Mouse (Mus musculus) CD4-positive helper T cell, adult 2 months (primary cell): ENCODE results near the gene Cog5.

Experiments used
- DNase-seq: peaks from one replicate; pipeline ENCODE4 v3.0.0-alpha.2; 2012; ENCODE audit warnings: low read depth, missing footprints, low spot score

The Cog5 gene

DNA sequence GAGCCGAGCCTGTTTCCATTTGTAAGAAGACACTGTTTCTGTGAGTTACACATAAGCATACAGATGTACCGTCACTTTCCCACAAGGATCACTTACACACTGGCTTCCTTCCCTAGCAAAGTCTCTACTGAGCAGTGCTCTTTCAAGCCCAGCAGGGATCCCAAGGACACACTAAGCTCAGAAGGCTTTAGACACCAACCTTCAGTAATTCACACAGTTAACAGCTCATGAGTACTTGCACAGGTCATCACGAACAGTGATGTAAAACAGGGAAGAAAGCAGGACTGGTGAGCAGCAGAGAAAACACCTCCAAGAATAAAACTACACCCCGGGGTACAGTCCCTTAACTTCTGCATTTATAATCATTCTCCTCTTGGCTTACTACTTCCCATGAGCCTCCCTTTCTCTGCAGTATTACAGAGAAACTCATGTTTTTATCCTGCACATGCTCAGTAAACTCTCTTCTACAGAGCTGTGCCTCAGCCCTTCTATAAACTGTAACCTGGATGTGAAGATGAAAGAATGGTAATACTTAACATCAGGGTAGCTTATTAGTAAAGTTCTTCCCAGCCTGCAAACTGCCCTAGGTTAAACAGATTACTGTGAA is 283.8 kb downstream of the Cog5 start:
- no peak for DNase-seq

DNA sequence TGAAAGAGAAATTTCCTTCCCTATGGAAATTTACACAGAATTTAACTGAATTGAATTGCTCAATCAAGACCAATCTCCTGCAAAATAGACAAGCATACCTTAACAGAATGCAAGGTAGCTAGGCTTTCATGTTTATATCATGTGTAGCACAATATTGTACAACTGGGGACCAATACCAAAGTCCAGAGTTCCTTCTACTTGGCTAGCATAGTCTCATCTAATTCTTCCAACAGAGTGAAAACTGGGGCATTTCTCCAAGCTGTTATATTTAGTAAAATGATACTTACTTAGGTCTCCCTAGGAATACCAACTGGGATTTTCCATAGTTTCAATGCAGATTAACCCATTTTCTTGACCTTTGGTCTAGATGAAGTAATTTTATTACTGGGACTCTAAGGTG is 284.4 kb downstream of the Cog5 start:
- no peak for DNase-seq

DNA sequence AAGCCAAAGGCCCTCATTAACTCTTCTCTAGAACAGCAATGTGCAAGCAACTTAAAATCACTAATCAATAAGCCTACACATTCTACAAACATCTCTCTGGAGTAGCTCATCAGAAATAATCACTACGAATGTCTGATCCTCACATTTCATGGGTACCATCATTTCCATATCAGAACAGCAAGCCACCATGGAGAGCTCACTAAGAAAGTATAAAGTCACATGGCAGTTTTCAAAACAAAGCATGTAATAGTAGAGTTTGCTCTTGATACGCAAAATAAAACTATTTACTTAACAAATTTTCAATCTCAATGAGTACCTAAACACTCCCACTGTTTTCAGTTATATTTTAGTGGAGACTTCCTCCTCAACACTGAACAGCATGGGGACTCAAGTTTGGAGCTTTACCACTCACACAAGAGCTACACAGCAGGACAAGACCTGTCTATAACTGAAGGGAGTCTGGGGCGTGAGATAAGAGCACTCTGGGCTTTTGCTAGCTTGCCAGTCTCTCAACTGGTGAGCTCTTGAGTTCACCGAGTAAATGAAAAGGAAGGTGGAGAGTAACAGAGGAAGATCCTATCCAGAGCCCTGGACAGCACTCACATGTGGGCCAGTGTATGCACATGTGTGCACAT is 288.5 kb downstream of the Cog5 start:
- no peak for DNase-seq

DNA sequence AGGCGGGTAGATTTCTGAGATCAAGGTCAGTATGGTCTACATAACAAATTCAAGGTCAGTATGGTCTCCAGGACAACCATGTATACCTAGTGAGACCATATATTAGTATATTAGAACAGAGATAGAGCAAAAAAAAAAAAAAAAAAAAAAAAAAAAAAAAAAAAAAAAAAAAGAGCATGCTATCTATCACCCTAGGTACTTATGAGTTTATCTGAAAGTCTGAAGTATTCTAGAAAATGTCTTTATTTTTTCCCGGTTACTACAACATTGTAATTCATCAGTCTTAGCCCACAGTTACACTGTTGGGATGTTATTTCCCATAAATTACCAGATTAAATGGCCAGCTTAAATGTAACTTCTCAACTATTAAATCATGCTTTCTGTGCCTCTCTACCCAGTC is 289.7 kb downstream of the Cog5 start:
- DNase-seq = no peak

DNA sequence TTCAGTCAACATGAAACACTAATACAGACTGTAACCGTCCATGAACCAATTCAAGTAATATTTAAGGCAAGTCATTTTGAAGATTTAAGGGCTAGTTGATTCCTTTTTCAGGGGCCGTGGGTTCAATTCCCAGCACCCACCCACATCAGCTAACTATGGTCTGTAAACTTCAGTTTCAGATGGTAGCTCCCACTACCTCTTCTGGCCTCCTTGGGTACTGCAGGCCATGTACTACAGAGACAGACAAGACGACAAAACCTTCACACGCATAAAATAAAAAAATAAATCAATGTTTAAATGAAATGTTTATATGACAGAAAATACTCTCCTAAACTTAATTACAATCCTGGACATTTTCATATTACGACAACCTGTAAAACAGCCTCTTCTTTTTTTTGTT is 292.8 kb downstream of the Cog5 start:
- peak; percentile 69 for DNase-seq

DNA sequence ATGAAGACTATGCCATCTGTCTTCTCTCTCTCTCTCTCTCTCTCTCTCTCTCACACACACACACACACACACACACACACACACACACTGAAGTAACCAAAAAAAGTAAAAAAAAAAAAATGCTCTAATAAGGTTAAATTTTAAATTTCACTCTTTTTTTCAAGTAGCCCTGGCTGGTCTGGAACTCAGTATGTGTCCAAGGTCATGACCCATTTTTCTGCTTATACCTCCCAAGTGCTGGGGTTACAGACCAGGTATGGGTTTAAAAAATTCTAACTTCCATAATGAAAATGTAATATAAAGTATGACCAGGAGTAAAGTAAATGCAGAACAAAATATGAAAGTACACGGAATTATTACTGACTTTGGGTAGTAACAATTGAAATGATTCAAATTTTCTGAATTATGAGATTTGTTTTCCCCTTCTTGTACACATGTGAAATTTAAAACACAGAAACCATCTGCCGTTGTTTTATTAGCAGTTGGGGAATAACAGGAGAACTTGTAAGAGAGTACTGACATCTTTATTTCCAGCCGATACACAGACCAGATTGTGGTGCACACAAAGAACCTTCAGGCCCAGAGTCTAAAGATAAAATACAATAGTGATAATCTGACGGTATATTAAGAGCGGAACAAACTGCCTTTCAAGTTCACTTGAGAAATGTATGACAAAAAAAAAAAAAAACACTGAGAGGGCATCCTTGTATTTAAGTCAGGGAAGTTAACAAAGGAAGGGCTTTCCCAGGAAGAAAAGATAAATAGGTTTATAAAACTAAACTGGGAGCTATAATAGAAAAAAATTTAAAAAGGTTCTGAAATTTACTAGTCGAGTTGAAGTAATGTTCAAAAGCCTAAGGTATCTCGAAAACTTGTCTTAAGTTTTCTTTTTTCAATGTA is 293.7 kb downstream of the Cog5 start:
- no peak for DNase-seq

DNA sequence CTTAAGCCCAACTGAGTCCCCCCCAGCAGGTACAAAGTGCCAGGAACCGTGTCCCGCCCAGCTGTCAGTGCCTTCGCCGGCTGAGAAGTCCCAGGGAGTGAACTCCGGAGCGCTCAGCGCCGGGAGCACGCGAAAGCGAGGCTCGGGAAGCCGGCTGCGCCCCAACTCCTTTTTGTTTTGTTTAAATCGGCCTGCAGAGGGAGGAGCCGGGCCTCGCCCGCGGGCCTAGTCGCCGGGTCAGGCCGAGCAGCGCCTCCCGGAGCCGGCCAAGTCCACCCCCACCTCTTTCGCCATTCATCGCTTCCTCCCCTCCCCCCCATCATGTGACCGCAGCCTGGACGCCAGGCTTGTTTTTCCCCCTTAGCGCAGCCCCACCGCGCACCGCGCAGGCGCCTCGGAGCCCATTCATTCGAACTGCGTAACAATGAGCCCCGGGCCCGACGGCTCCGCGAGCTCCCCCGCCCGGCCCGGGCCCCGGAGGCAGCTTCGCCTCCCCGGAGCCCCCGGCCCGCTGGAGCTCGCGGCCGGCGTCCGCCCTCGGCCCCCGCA is 294.6 kb downstream of the Cog5 start:
- DNase-seq = peak; percentile 87

DNA sequence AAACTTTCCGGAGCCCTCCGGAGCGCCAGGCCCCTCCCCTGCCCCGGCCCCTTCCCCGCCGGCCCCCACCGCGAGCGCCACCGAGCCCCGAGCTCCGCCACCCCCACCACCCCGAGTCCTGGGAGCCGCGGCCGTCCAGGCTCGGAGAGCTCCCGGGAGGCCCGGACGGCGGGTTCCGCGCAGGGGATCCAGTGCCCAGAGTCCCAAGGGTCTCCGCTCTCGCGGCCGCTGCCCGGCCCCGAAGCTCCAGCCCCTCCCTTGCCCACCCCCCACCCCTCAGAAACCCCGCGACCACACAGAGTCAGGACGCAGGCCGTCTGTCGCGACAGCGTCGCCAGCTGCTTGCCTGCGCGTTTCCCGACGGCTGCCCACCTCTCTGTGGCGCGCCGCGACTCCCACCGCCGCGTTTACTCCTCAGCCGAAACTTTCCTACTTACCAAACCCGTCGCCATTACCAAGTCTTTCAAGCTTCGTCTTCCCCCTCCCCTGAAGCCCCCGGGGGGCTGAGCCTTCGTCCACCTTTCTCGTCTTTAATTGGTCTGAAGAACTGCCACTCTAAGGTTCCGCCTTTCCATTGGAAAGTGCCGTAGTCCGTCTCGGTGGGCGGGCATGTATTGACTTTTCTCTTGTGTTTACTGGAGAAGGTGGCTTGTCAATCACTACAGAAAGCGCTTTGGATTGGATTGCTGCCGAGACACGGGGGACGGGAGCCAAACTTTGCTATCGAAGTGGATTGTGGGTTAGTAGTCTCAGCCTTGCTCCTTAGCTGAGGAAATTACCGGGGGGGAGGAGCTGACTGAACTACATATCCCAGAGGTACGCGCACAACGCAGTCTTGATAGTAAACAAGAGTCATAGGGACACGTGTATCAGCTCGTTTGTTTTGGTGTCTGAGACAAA is 295.3 kb downstream of the Cog5 start, which contains the start of gene Hbp1:
Hbp1 (minus strand) TSS at position 777 of the 900 bp plus-strand sequence.
- peak; percentile 100 for DNase-seq

DNA sequence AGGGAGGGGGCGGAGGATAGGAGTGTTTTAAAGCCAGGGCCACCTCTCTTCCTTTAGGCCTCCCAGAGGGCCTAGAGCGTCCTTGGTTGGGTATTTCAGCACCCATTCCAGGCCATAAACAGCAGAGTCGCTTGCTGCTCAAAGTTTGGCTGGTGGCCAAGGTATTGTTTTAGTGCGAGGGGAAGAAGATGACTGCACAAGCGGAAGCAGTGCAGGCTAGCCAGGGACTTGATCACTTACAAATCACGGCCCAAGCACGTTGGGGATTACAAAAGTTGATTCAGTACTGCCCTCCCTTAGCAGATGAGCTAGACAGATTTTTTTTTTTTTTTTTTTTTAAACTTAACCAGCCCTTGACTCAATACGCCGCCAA is 296.0 kb downstream of the Cog5 start:
- DNase-seq = no peak

DNA sequence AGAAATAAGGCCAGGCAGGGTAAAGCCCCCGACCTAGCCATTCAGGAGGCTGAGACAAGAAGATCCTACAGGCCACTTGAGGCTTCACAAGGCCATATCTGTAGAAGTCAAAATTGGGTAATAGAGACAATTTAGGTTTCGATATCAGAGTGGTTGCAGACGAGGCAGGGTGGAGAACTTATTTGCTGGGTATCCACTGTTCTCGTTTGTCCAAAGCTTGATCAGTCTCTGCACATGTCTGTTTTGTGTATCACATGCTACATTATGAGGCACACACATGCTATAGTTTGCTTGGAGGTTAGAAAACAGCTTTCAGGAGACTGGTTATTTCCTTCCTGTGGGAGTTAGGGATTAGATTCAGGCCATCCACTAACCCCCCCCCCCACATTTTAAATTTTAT is 301.2 kb downstream of the Cog5 start:
- DNase-seq = no peak

DNA sequence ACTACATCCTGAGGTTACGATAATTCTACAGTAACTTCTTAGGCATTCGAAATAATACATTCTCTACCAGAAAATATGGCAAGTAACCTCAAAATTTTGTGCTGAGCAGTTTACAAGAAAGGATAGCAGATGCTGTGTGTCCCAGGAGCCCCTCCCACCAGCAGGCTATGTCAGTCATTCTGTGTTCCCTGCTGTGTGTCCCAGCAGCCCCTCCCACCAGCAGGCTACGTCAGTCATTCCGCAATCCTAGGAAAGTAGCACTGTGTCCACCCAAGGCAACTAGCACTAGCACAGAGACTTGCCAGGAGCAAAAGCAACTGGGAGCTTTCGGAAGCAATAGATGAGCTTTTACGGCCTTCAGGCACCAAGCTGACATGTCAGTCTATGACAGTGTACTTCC is 309.4 kb downstream of the Cog5 start:
- no peak for DNase-seq

DNA sequence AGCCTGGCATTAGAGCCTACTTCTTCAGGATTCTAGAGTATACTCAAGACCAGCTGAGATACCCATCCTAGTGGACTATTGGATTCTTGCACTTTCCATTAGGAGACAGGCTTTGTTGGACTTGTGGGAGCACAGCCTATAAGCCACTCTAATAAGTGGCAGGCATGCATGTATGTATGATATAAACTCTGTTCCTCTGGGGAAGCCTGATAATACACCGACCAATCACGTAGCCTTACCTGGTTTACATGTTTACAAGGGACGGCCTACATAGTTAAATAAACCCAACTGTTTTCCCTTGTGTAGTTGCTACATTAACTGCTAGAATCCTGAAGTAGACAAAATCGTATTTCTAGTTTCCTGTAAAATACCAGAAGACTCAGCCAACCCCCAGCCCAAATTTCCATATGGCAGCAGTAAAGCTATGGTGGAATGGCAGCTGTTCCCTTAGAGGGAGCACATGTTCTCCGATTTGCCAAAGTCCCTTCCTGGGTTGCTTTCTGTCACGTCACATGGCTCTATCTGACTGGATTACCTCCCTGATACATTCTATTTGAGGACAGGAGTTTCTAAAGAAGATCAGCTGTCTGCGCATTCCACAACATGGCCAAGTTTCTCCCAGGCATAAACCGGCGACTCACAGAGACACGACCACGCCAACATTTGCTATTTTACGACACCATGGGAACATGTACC is 311.0 kb downstream of the Cog5 start:
- DNase-seq = no peak

DNA sequence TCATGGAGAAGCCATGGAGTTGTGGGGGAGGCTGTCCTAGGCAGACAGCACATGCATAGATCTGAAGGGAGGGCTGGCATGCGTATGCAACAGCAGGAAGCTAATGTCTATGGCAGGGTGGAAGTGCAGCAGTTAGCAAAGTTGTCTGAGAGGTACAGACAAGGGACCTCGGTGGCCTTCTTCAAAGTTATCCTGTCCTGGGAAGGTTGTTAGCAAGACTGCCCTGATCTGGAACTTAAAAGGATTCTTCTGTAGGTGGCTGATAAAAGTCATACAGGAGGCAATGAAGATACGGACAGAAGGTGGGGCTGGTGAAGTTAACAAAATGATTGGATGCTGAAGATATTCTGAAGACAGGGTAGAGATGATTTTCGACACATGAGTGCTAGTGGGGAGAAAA is 311.7 kb downstream of the Cog5 start:
- no peak for DNase-seq

DNA sequence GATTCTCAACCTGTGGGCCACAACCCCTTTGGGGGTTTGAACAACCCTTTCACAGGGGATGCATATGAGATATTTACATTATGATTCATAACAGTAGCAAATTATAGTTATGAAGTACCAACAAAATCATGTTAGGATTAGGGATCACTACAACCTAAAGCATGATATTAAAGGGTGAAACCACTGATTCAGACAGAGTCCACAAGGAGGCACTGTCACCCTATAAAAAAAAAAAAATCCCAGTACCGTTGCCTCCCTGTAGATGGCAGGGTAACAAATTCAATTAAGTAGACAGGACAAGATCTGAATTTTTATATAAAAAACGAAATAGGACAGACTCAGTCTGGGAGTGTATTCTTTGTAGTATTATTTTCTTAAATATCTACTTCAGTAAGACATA is 312.9 kb downstream of the Cog5 start:
- peak; percentile 76 for DNase-seq

DNA sequence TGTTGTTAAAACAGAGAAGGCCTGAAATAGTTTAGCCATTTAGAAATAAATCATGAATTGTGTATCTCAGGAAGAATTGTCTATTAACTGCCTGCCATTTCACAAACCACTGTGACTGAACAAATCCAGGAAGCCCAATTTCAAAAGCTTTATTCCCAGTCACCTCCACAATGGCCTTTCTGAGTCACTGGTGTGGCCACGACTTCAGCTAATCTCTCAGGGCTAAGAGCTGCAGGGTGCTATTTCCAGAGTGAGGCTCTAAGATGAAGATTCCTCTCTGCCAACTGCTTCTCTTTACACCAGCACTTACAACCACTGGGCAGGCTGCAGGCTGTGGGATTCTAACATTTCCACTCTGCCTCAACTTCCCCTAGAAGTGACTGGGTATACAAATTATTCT is 314.4 kb downstream of the Cog5 start:
- DNase-seq = no peak

DNA sequence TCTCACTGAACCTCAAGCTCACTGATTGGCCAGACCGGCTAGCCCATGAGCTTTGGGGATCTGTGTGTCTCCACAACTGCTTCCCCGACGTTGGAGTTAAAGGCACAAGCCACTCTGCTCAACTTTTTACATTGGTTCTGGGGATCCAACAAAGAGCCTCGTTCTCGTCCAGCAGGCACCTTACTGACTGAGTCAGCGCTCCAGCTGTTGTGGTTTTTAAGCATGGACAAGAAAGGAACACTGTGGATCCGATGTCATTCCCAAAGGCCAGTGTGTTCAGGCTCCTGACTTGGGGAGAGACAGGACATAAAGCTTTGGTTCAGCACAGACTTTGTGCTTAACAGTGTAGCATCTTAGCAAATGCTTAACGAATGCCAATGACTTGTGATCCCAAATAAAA is 316.9 kb downstream of the Cog5 start:
- no peak for DNase-seq

DNA sequence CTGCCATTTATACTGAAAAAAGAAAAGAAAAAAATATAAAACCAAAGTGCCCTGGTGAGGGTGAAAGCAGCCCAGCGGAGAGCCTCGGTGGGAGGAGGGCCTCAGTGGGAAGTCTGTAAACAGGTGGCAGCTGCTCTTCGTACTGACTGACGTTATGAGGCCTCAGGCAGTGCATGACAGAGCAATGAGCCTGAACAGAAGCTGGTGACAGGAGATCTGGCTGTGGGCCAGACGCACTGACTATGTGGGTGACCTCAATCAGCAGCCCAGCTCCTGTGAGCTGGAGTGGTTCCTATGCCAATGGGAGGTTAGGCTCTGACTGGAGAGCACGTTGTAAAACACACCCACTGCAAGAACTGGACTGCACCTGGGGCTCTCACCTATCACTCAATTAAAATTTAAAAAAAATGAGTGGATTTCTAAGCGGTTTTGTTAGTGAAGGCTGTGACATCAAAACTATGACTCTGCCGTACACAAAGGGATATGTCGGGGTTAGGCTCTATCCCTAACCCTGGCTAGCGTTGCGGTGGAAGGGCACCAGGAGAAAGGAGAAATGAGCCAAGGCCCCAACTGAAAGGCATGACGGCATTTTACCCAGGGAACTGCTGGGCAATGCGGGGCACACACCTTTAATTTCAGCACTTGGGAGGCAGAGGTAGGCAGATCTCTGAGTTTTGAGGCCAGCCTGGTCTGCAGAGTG is 319.0 kb downstream of the Cog5 start:
- DNase-seq = no peak

DNA sequence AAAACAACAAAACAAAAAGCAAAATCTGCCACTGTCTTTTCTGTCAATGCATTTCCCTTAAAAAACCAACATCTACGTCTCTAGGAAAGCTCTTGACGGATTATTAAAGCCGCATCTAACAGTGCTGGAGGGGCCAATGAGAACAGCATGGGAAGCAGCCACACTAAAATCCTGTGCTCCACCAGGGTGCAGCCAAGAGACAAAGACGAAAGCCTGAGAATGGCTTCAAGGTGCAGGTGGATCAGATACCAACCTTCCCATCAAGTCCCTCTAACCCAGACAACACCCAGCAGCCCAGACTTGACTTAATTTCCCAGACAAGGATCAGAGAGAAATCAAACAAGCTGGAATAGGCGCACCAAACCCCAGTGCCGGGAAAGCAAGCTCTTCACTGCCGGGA is 321.9 kb downstream of the Cog5 start:
- no peak for DNase-seq

DNA sequence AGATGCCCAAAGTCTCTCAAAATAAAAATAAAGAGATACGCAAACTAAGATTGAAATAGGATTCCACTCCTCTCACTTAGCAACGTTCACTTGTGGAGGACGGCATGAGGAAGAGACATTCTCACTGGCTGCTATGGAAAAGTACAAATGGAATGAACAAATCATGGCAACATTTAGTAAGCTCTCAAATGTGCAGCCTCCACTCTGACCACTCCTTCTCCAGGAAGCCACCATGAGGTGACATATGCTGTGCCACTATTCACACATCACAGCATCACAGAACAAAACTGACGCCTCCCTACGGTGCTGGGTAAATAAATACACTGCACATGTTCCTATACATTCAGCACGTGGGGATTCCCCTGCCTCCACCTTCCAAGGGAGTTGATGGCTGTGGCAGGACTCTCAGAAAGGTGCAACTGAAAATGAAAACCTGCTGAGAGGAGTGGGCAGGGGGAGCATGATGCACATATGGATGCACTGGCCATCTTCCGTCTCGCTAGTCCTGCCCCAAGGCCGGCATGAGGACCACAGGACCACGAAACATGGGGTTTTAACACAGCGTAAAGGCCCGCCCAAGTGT is 323.0 kb downstream of the Cog5 start:
- no peak for DNase-seq

DNA sequence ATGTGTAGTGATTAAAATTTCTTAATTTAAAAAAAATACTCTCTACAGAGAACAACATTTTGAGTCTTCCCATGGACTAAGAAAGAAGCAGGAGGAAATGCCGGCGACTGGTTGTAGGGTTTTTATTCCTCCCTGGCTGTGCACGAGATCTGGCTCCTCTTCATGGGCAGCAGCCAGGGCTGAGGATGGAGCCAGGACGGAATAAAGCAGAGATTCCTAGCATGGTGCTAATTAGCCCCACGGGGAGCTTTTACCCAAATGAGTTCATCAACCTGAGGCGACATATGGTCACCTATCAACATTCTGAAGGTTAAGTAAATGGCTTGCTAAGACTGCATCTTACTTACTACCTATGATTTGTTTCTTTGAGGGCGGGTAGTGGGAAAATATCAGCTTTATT is 328.6 kb downstream of the Cog5 start:
- DNase-seq = no peak
